Comparison of ENCODE assay signal across 29 mouse cellular contexts in genomic region chr2:34082486-34082885, GRCm38 (mm10).
DNase-seq lines count a peak whose midpoint lies in the region; TF ChIP-seq lines count a peak whose summit lies in the region.
"Had no signal": no experiment of that assay in that cellular context is flagged by ENCODE, and none has a peak within 500 bp of the region (broad histone marks: within the 10 kb centered on the region; RNA-seq: fewer than 3 reads in every experiment).

No protein-coding gene starts in this region.

- no peak for TF ChIP-seq CTCF in MEL (IDR thresholded peaks at IDR 0.05 in 2 of 3, conservative IDR thresholded peaks at IDR 0.05 in 1 of 3; ENCODE audit: control insufficient read depth in 1 of 3, insufficient read depth in 1 of 3, low read depth in 2 of 3, low read length in 3 of 3, poor library complexity in 1 of 3, severe bottlenecking in 1 of 3)

- no peaks in the 10 kb centered on the region; a peak in 1 of 4 replicates for H3K27me3 ChIP-seq in MEL (ENCODE audit: control insufficient read depth in 1 of 2, insufficient read depth in 2 of 2, low read length in 2 of 2)
- H3K27me3 ChIP-seq: embryonic facial prominence, embryonic 12.5 days; embryonic facial prominence, embryonic 15.5 days; heart, embryonic 13.5 days; hindbrain, embryonic 12.5 days; intestine, embryonic 15.5 days; Patski had no signal

- 0 out of 4 replicates have a peak, but pooled peaks of 1 of the 2 experiments have one; percentile 31 for TF ChIP-seq POLR2A in MEL (IDR thresholded peaks at IDR 0.05; ENCODE audit: control insufficient read depth in 1 of 2, insufficient read depth in 1 of 2, low read depth in 1 of 2, low read length in 2 of 2, poor library complexity in 1 of 2)

- H3K27ac ChIP-seq in MEL (ENCODE audit: control insufficient read depth, low read depth, low read length) = no peak overlapping the region
- H3K27ac ChIP-seq: embryonic facial prominence, embryonic 12.5 days; embryonic facial prominence, embryonic 15.5 days; heart, adult 2 months; heart, embryonic 10.5 days; heart, embryonic 13.5 days; hindbrain, embryonic 12.5 days; intestine, embryonic 15.5 days had no signal

- TF ChIP-seq EP300 in MEL (IDR thresholded peaks at IDR 0.05; ENCODE audit: low read depth in 1 of 2, low read length in 2 of 2) = no peak

- H3K79me2 ChIP-seq in MEL (ENCODE audit: control insufficient read depth, insufficient read depth, low read length, poor library complexity) = no peaks in the 10 kb centered on the region

- no peaks in the 10 kb centered on the region for H3K9me3 ChIP-seq in MEL (replicated peaks; ENCODE audit: insufficient read depth, low read length)
- H3K9me3 ChIP-seq: embryonic facial prominence, embryonic 12.5 days; embryonic facial prominence, embryonic 15.5 days; G1E; heart, embryonic 10.5 days; heart, embryonic 13.5 days; intestine, embryonic 15.5 days had no signal

- H3K4me3 ChIP-seq in MEL (ENCODE audit: control insufficient read depth in 1 of 2, insufficient read depth in 1 of 2, low read depth in 2 of 2, low read length in 2 of 2) = peak overlapping the region in 1 of 2 experiments; percentile 31; a peak in 1 of 4 replicates
- H3K4me3 ChIP-seq: embryonic facial prominence, embryonic 12.5 days; embryonic facial prominence, embryonic 15.5 days; heart, adult 2 months; heart, embryonic 10.5 days; heart, embryonic 13.5 days; hindbrain, embryonic 12.5 days; intestine, embryonic 15.5 days had no signal

- peaks cover 0 to 3% of the 10 kb centered on the region in 2 experiments; a peak in 1 of 4 replicates for H3K4me1 ChIP-seq in MEL (ENCODE audit: control insufficient read depth in 1 of 2, insufficient read depth in 2 of 2, low read length in 2 of 2)
- H3K4me1 ChIP-seq: embryonic facial prominence, embryonic 12.5 days; embryonic facial prominence, embryonic 15.5 days; heart, embryonic 13.5 days; intestine, embryonic 15.5 days had no signal

- H3K36me3 ChIP-seq in MEL (ENCODE audit: control insufficient read depth in 1 of 2, insufficient read depth in 2 of 2, low read length in 2 of 2) = no peaks in the 10 kb centered on the region
- H3K36me3 ChIP-seq: embryonic facial prominence, embryonic 12.5 days; embryonic facial prominence, embryonic 15.5 days; G1E; heart, embryonic 10.5 days; heart, embryonic 13.5 days; hindbrain, embryonic 12.5 days; intestine, embryonic 15.5 days had no signal

- no peak for TF ChIP-seq RAD21 in MEL (IDR thresholded peaks at IDR 0.05; ENCODE audit: low read depth, low read length)

- peak; percentile 34 for DNase-seq in 3134 (ENCODE audit: extremely low read depth, insufficient read length, low spot score)
- peak; percentile 2 for DNase-seq in A20 (ENCODE audit: low read depth, low spot score)
- peak; percentile 71 for DNase-seq in MEL (ENCODE audit: low read depth, low spot score)
- DNase-seq in R1 (ENCODE audit: low read depth, low spot score) = peak; percentile 57
- DNase-seq in frontal cortex, adult 2 months (ENCODE audit: extremely low spot score in 1 of 2, low spot score in 1 of 2) = no peak
- DNase-seq in layer of hippocampus, adult 9-11 months = no peak
- DNase-seq in spleen, adult 12 weeks (ENCODE audit: low spot score) = no peak
- DNase-seq: adrenal gland, adult 8-10 months; adrenal gland, postnatal 25 days; B cell, adult 2 months; cerebellum, adult 11-12 months; cerebellum, adult 9-10 months; cerebellum, postnatal 25 days; forebrain, postnatal 0 days; gastrocnemius, postnatal 10 days; gastrocnemius, postnatal 36 days; heart, adult 2 months; heart, postnatal 14 days; heart, postnatal 4 days; kidney, adult 11 months; kidney, adult 8-10 months had no signal

- no peak overlapping the region for H3K9ac ChIP-seq in MEL (ENCODE audit: control insufficient read depth, low read depth, low read length, poor library complexity, severe bottlenecking)
- H3K9ac ChIP-seq: embryonic facial prominence, embryonic 12.5 days; embryonic facial prominence, embryonic 15.5 days; forebrain, postnatal 0 days; heart, embryonic 13.5 days; hindbrain, embryonic 12.5 days; intestine, embryonic 15.5 days had no signal

TF ChIP-seq in MEL, 35 proteins besides CTCF, POLR2A, EP300 and RAD21:
- TF ChIP-seq MAZ (IDR thresholded peaks at IDR 0.05; ENCODE audit: low read depth, low read length) (no peak), BHLHE40 (IDR thresholded peaks at IDR 0.05; ENCODE audit: borderline replicate concordance, low read depth, low read length) (no peak), MYB (IDR thresholded peaks at IDR 0.05; ENCODE audit: low read depth, low read length) (no peak), ETS1 (IDR thresholded peaks at IDR 0.05; ENCODE audit: low read depth, low read length) (no peak), CHD2 (IDR thresholded peaks at IDR 0.05; ENCODE audit: low read length) (no peak), SIN3A (IDR thresholded peaks at IDR 0.05; ENCODE audit: low read length) (no peak), CHD1 (IDR thresholded peaks at IDR 0.05; ENCODE audit: low read depth, low read length) (no peak), TBP (IDR thresholded peaks at IDR 0.05; ENCODE audit: low read depth, low read length) (no peak), GATA1 (IDR thresholded peaks at IDR 0.05; ENCODE audit: low read depth, low read length) (no peak), POLR2AphosphoS5 (IDR thresholded peaks at IDR 0.05; ENCODE audit: borderline replicate concordance, low read depth, low read length) (no peak), E2F4 (IDR thresholded peaks at IDR 0.05; ENCODE audit: borderline replicate concordance, low read depth, low read length) (no peak), NRF1 (IDR thresholded peaks at IDR 0.05; ENCODE audit: insufficient read depth, low read depth, low read length, poor library complexity, severe bottlenecking) (no peak), ZMIZ1 (IDR thresholded peaks at IDR 0.05; ENCODE audit: low read depth, low read length) (no peak), JUND (IDR thresholded peaks at IDR 0.05; ENCODE audit: low read depth, low read length) (no peak), MXI1 (IDR thresholded peaks at IDR 0.05; ENCODE audit: low read depth, low read length) (no peak), TAL1 (IDR thresholded peaks at IDR 0.05; ENCODE audit: low read length) (no peak)

Comparison
In these comparisons a context has a peak if more than half of its experiments do, and no peak if none do; other contexts are left out.
1. DNase-seq: peak in 3134 (single experiment), A20 (single experiment), MEL (single experiment) and R1 (single experiment); none in frontal cortex, adult 2 months (0 of 2), layer of hippocampus, adult 9-11 months (single experiment) and spleen, adult 12 weeks (single experiment).